Mouse (Mus musculus) lung, adult 2 months (tissue): ENCODE measurements around the gene Eif2d.

Experiments used
- CTCF ChIP-seq: fragments of 200-500 bp; IDR thresholded peaks from 2 replicates; pipeline ENCODE4 v1.5.1; 2011; ENCODE audit warnings: mild to moderate bottlenecking, low read length, control low read depth; ENCODE audit not compliant: insufficient read depth
- POLR2A ChIP-seq: fragments of 200-500 bp; IDR thresholded peaks from 2 replicates; pipeline ENCODE4 v1.6.1; 2011; ENCODE audit warnings: low read depth, mild to moderate bottlenecking, control low read depth, low read length, borderline replicate concordance; ENCODE audit errors: extremely low read depth

GRCm38 (mm10) chr1:131193746-131194145 is 40.8 kb downstream of the Eif2d start:
- TF ChIP-seq POLR2A (no peak), CTCF (no peak)
